Mouse (Mus musculus) hindbrain, embryonic 12.5 days (tissue): Measurements from ENCODE around the gene Otof. TPM values are rescaled to one million over a fixed set of nuclear protein-coding genes. Genes with fewer than 3 reads are reported as not detected.

ENCODE experiments used
- polyA plus RNA-seq: library from polyadenylated mRNA; unstranded; fragments of >200 nt; fragmentation: Nextera tagmentation; extraction: Ambion mirVana; gene quantifications from 2 replicates; pipeline ENCODE4 v1.2.1, GENCODE M21; 2016

The Otof gene
- polyA plus RNA-seq, 1 experiment from 2014 or later: 1.1 TPM

Other genes with a start within 250 kb of the Otof start
- gene Selenoi, start 229.4 kb downstream of the Otof start, polyA plus RNA-seq: 22.8 and 23.3 TPM in 2 replicates
- 2.1 and 3.6 TPM in 2 replicates for gene Drc1, start 180.5 kb downstream of the Otof start, polyA plus RNA-seq
- 1.0 and 1.2 TPM in 2 replicates for gene 1700001C02Rik, start 4.1 kb upstream of the Otof start, polyA plus RNA-seq
- not detected in 2 replicates for gene Cib4, start 83.9 kb upstream of the Otof start, polyA plus RNA-seq
- 1.5 and 1.6 TPM in 2 replicates for gene Kcnk3, start 126.2 kb upstream of the Otof start, polyA plus RNA-seq
- gene Slc35f6, start 186.0 kb upstream of the Otof start, polyA plus RNA-seq: 28.2 and 29.3 TPM in 2 replicates
- 200 and 221 TPM in 2 replicates for gene Cenpa, start 204.8 kb upstream of the Otof start, polyA plus RNA-seq
- 135 and 156 TPM in 2 replicates for gene Dpysl5, start 249.6 kb upstream of the Otof start, polyA plus RNA-seq